Mouse (Mus musculus): ENCODE data around the gene Ccdc14. TPM values are rescaled to one million over a fixed set of nuclear protein-coding genes. Genes with fewer than 3 reads are reported as not detected.
"Not testable (repeated sequence)": the region's sequence is repeated elsewhere in the genome, so short reads cannot be mapped to it uniquely, and the experiment has no call there.

The Ccdc14 gene
- polyA plus RNA-seq, 1 experiment from 2014 or later: 4.5 TPM

DNA sequence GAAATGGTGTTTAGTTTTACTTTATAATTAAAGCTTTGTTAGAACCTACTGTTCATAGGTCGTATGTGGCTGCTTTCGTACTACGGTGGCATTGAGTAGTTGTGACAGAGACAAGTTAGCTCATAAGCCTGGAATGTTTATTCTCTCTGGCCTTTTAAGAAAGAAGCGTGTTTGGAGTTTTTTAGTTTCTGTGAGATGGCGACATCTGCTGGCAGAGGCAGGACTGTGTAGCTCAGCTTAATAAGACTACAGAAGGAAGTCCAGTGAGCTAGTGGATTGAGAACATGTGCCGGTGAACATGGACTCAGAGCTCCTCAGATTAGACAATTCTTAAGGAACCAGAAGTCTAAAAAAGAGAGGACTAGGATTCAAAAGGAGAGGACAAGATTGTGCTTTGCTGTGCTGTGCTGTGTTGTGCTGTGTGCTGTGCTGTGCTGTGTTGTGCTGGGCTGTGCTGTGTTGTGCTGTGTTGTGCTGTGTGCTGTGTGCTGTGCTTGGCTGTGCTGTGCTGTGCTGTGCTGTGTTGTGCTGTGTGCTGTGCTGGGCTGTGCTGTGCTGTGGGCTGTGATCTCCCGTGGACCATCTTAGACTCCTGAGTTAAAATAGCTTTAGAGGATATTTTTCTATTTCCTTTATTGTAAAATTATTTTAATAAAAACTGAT, 9.9 kb downstream of the Ccdc14 start:
- no peaks in the 10 kb centered on the region for H3K36me3 ChIP-seq (ENCODE audit: control insufficient read depth, insufficient read depth, low read length)
- 0 out of 2 replicates have a peak overlapping the region, but pooled peaks have one; percentile 37 for H3K9ac ChIP-seq (ENCODE audit: low read depth, low read length)
- WGBS: 19% methylated on average over 7 of the region's 7 CpGs

DNA sequence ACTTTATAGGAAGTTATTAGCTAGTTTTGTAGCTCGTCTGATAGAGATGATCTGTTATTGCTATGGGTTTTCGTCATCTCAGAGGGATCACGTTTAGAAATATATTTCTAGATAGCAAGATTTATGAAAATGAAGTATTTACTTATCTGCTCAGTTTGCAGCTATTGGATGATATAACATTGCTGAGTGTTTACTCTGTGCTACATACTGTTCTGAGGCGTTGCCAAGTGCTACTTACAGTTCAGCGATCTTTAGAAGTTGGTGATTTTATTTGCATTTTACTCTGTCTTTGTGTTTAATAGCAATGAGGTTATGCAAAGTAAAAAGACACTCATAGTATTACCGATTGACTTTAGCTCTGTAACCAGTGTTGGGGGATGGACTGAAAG, 10.4 kb downstream of the Ccdc14 start:
- Histone ChIP-seq H3K9ac (ENCODE audit: low read depth, low read length) (no peak overlapping the region), H3K9me3 (ENCODE audit: control insufficient read depth, low read length) (no peaks in the 10 kb centered on the region), H3K4me2 (ENCODE audit: low read depth, low read length) (no peak overlapping the region), H3K27me3 (replicated peaks; ENCODE audit: control insufficient read depth, insufficient read depth, low read length) (no peaks in the 10 kb centered on the region), H3K4me1 (ENCODE audit: control insufficient read depth, insufficient read depth, low read length) (no peaks in the 10 kb centered on the region), H3K27ac (ENCODE audit: low read length) (no peak overlapping the region), H3K4me3 (ENCODE audit: low read length) (no peak overlapping the region), H3K36me3 (ENCODE audit: control insufficient read depth, insufficient read depth, low read length) (no peaks in the 10 kb centered on the region)
- 67% methylated on average over 6 of the region's 6 CpGs for WGBS
- ATAC-seq: no peak

More for the DNA sequence above, 9.9 kb downstream of the Ccdc14 start:
- ATAC-seq: peak; percentile 81
- no peaks in the 10 kb centered on the region for H3K9me3 ChIP-seq (ENCODE audit: control insufficient read depth, low read length)
- no peak overlapping the region for H3K27ac ChIP-seq (ENCODE audit: low read length)
- no peak overlapping the region for H3K4me3 ChIP-seq (ENCODE audit: low read length)
- H3K27me3 ChIP-seq (replicated peaks; ENCODE audit: control insufficient read depth, insufficient read depth, low read length): no peaks in the 10 kb centered on the region
- no peaks in the 10 kb centered on the region for H3K4me1 ChIP-seq (ENCODE audit: control insufficient read depth, insufficient read depth, low read length)
- H3K4me2 ChIP-seq (ENCODE audit: low read depth, low read length): no peak overlapping the region

DNA sequence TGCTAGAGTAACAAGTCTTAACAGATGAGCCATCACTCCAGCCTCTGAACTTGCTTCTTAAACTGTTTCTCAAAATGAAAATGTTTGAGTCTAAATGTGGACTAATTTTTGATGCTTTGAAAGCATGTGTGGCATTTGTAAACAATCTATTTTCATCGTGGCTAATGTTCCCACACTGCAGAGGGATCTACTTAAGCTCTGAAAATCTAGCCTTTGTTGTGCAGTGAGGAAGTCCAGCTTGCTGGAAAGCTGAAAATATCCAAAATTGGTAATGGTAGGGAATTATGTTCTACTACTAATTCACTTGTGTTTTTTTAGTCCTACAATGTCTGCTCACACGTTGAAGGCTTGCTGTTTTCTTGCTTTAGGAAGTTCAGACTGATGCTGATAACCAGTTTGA, 15.6 kb downstream of the Ccdc14 start:
- Histone ChIP-seq H3K4me2 (ENCODE audit: low read depth, low read length) (no peak overlapping the region), H3K4me3 (ENCODE audit: low read length) (no peak overlapping the region), H3K27me3 (replicated peaks; ENCODE audit: control insufficient read depth, insufficient read depth, low read length) (no peaks in the 10 kb centered on the region), H3K27ac (ENCODE audit: low read length) (peak overlapping the region; percentile 89), H3K36me3 (ENCODE audit: control insufficient read depth, insufficient read depth, low read length) (no peaks in the 10 kb centered on the region), H3K4me1 (ENCODE audit: control insufficient read depth, insufficient read depth, low read length) (no peaks in the 10 kb centered on the region), H3K9me3 (ENCODE audit: control insufficient read depth, low read length) (no peaks in the 10 kb centered on the region), H3K9ac (ENCODE audit: low read depth, low read length) (no peak overlapping the region)
- 62% methylated on average over 2 of the region's 2 CpGs for WGBS
- no peak for ATAC-seq

DNA sequence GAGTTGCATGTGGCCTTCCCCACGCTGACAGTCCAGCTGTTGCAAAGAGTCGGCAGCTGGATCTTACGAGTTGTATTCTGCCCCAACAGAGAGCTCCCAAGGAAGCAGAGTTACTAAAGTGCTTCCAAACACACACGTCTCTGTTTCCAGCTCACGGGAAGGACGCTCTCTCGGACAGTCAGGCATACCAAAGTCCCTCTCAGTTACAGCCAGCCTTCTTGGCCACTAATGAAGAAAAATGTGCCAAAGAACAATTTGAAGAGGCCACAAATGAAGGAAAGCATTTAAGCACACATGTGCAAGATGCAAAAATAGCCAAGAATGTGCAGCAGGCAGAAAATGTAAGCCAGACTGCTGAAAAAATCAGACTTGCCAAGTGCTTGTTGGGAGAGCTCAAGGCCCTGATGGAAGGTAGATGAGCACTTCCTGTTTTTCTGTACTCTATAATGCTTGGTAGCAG, 16.1 kb downstream of the Ccdc14 start:
- peak overlapping the region; percentile 89 for H3K27ac ChIP-seq (ENCODE audit: low read length)
- H3K4me1 ChIP-seq (ENCODE audit: control insufficient read depth, insufficient read depth, low read length): no peaks in the 10 kb centered on the region
- no peak overlapping the region for H3K4me3 ChIP-seq (ENCODE audit: low read length)
- no peaks in the 10 kb centered on the region for H3K36me3 ChIP-seq (ENCODE audit: control insufficient read depth, insufficient read depth, low read length)
- ATAC-seq: peak; percentile 58; the same call in 1 of the 2 replicates
- 52% methylated on average over 7 of the region's 7 CpGs for WGBS
- H3K9me3 ChIP-seq (ENCODE audit: control insufficient read depth, low read length): no peaks in the 10 kb centered on the region
- H3K27me3 ChIP-seq (replicated peaks; ENCODE audit: control insufficient read depth, insufficient read depth, low read length): no peaks in the 10 kb centered on the region
- H3K9ac ChIP-seq (ENCODE audit: low read depth, low read length): no peak overlapping the region
- no peak overlapping the region for H3K4me2 ChIP-seq (ENCODE audit: low read depth, low read length)

DNA sequence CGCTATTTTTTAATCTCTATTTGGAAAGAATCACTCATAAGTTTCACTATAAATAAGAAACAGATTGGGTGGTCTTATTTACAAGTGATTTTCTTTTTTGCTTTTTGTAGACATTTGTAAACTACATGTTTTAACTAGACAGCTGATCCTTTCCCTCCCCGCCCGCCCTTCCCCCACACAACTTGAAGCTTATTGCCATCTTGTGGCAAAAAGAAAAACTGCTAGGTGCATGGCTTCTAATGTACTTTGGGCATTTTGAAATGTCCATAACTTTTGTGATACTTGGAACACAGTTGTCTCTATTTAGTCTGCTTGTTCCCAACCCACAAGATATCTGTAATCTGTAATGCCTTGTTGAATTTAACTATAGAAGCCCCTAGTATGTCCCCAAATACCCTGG, 21.1 kb downstream of the Ccdc14 start:
- ATAC-seq: no peak
- Histone ChIP-seq H3K9ac (ENCODE audit: low read depth, low read length) (no peak overlapping the region), H3K36me3 (ENCODE audit: control insufficient read depth, insufficient read depth, low read length) (no peaks in the 10 kb centered on the region), H3K4me2 (ENCODE audit: low read depth, low read length) (no peak overlapping the region), H3K4me3 (ENCODE audit: low read length) (no peak overlapping the region), H3K27me3 (replicated peaks; ENCODE audit: control insufficient read depth, insufficient read depth, low read length) (no peaks in the 10 kb centered on the region), H3K4me1 (ENCODE audit: control insufficient read depth, insufficient read depth, low read length) (no peaks in the 10 kb centered on the region), H3K27ac (ENCODE audit: low read length) (no peak overlapping the region), H3K9me3 (ENCODE audit: control insufficient read depth, low read length) (no peaks in the 10 kb centered on the region)
- 77% methylated on average over 3 of the region's 3 CpGs for WGBS

DNA sequence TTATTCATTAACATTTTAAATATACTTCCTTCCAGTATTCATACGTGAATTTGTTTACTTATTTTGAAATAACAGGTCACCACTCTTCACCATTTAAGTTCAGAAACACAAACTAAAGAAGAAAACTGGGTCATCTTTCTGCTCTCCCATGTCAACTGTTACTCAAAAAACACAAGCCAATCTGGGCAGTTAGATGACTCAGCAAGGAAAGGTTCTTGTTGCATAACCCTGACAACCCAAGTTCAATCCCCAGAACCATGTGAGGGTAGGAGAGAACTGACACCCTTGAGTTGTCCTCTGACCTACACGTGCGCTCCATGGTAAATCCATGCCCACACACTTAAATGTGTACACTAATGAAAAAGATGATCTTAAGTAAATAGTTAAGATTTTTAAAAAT, 34.7 kb downstream of the Ccdc14 start:
- 94% methylated on average over 3 of the region's 3 CpGs for WGBS
- no peak for ATAC-seq
- Histone ChIP-seq H3K36me3 (ENCODE audit: control insufficient read depth, insufficient read depth, low read length) (no peaks in the 10 kb centered on the region), H3K4me1 (ENCODE audit: control insufficient read depth, insufficient read depth, low read length) (no peaks in the 10 kb centered on the region), H3K4me3 (ENCODE audit: low read length) (no peak overlapping the region), H3K9me3 (ENCODE audit: control insufficient read depth, low read length) (0 out of 2 replicates have a peak, but pooled peaks cover 5% of the 10 kb centered on the region), H3K9ac (ENCODE audit: low read depth, low read length) (no peak overlapping the region), H3K27me3 (replicated peaks; ENCODE audit: control insufficient read depth, insufficient read depth, low read length) (no peaks in the 10 kb centered on the region), H3K4me2 (ENCODE audit: low read depth, low read length) (no peak overlapping the region), H3K27ac (ENCODE audit: low read length) (no peak overlapping the region)

DNA sequence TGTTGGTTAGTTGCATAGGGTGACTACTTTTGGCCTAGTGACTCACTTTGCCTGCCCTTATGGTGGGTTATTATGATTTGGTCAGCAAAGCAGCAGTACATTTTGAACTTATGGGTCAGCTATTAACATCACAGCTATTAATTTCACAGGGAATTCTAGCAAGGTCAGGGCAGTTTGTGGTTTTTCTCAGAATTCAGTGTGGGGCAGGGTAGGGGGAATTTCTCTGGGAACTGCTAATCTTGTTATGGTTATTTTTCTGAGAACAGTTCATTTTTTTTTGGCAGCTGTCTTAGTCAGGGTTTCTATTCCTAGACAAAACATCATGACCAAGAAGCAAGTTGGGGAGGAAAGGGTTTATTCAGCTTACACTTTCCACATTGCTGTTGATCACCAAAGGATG, 38.2 kb downstream of the Ccdc14 start:
- H3K27ac ChIP-seq (ENCODE audit: low read length); H3K27me3 ChIP-seq (replicated peaks; ENCODE audit: control insufficient read depth, insufficient read depth, low read length); H3K4me3 ChIP-seq (ENCODE audit: low read length); H3K4me2 ChIP-seq (ENCODE audit: low read depth, low read length); H3K9ac ChIP-seq (ENCODE audit: low read depth, low read length); ATAC-seq; H3K9me3 ChIP-seq (ENCODE audit: control insufficient read depth, low read length); H3K4me1 ChIP-seq (ENCODE audit: control insufficient read depth, insufficient read depth, low read length); H3K36me3 ChIP-seq (ENCODE audit: control insufficient read depth, insufficient read depth, low read length): not testable (repeated sequence)

DNA sequence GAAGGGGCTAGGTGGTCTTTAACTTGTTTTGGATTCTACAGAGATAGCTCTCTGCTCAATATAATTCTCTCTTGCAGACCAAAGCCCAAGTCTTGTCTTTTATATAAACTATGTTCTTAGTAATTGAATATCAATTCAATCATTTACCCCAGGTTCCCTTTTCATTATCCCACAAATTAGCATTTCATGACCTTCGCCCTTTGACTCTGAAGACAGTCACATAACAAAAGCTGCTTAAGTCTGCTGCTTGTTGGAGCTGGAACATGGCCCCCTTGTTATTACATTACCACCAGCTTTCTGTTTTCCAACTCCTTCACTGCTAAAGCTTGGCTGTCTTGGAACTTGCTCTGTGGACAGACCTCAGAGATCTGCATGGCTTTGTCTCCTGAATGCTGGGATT, 39.0 kb downstream of the Ccdc14 start:
- WGBS: 85% methylated on average over 1 of the region's 1 CpGs
- Histone ChIP-seq H3K36me3 (ENCODE audit: control insufficient read depth, insufficient read depth, low read length) (no peaks in the 10 kb centered on the region), H3K27me3 (replicated peaks; ENCODE audit: control insufficient read depth, insufficient read depth, low read length) (no peaks in the 10 kb centered on the region), H3K4me3 (ENCODE audit: low read length) (no peak overlapping the region), H3K4me1 (ENCODE audit: control insufficient read depth, insufficient read depth, low read length) (no peaks in the 10 kb centered on the region), H3K27ac (ENCODE audit: low read length) (no peak overlapping the region), H3K9me3 (ENCODE audit: control insufficient read depth, low read length) (0 out of 2 replicates have a peak, but pooled peaks cover 5% of the 10 kb centered on the region), H3K9ac (ENCODE audit: low read depth, low read length) (no peak overlapping the region), H3K4me2 (ENCODE audit: low read depth, low read length) (no peak overlapping the region)
- ATAC-seq: no peak

DNA sequence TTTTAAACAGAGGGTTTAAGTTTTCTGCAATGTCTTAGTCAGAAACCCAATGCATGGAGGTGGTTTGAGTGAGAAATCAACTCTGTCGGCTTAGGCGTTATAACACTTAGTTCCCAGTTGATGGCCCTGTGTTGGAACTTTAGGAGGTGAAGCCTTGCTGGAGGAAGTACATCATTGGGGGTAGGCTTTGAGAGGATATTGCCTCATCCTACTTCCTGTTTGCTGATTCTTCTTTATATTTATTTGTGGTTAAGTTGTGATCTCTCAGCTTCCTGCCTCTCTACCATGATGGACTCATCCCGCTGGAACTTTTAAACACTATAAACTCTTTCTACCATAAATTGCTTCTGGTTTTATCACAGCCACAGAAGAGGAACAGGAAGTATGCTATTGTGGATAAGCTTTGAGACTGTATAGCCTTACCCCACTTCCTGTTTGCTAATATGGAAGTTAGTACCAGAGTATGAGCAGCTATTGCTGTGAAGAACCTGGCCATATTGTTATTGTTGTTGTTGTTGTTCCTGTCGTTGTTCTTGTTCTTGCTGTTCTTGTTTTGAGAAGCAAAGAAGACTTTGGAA, 48.3 kb downstream of the Ccdc14 start:
- H3K36me3 ChIP-seq (ENCODE audit: control insufficient read depth, insufficient read depth, low read length): no peaks in the 10 kb centered on the region
- H3K4me1 ChIP-seq (ENCODE audit: control insufficient read depth, insufficient read depth, low read length): no peaks in the 10 kb centered on the region
- no peak overlapping the region for H3K4me3 ChIP-seq (ENCODE audit: low read length)
- ATAC-seq: no peak
- H3K9me3 ChIP-seq (ENCODE audit: control insufficient read depth, low read length): no peaks in the 10 kb centered on the region
- no peak overlapping the region for H3K27ac ChIP-seq (ENCODE audit: low read length)
- H3K4me2 ChIP-seq (ENCODE audit: low read depth, low read length): no peak overlapping the region
- WGBS: 86% methylated on average over 4 of the region's 4 CpGs
- no peaks in the 10 kb centered on the region for H3K27me3 ChIP-seq (replicated peaks; ENCODE audit: control insufficient read depth, insufficient read depth, low read length)
- H3K9ac ChIP-seq (ENCODE audit: low read depth, low read length): no peak overlapping the region
